Mouse (Mus musculus): Measurements from ENCODE around the gene Cyp39a1. TPM values are rescaled to one million over a fixed set of nuclear protein-coding genes. Genes with fewer than 3 reads are reported as not detected.

The Cyp39a1 gene
- total RNA-seq (2021), result 1 to 10 TPM in 1 of 2 experiments, under 1 TPM in 1; 0.77 to 1.0 TPM
- long read RNA-seq, result 0 reads

GRCm38 (mm10) chr17:43667290-43667843 is at the start of gene Cyp39a1:
Gene Cyp39a1 (plus strand): TSS chr17:43667425.
- no peak for DNase-seq (ENCODE audit: low spot score in 2 of 2)

DNA sequence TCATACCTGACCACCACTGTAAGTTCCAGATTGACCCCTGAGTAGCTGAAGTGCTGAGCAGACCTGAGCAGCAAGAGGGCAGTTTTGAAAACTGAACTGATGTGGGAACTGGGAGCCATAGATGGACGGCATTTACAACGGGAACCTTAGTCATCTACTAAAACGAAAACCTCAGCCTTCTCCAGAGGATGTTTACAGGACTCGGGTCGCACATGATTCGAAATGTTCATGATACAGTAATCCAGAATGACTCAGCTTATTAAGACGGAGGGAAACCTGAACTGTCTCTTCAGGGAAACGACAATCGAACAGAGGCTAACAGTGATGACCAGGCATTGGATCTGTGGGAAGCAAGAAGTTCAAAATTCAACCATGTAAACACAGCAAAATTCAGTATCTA is 48.1 kb upstream of the Cyp39a1 start:
- no peak for DNase-seq (ENCODE audit: low spot score in 2 of 2)

GRCm38 (mm10) chr17:43622076-43622475 is 45.1 kb upstream of the Cyp39a1 start:
- no peak for DNase-seq (ENCODE audit: low spot score in 2 of 2)

DNA sequence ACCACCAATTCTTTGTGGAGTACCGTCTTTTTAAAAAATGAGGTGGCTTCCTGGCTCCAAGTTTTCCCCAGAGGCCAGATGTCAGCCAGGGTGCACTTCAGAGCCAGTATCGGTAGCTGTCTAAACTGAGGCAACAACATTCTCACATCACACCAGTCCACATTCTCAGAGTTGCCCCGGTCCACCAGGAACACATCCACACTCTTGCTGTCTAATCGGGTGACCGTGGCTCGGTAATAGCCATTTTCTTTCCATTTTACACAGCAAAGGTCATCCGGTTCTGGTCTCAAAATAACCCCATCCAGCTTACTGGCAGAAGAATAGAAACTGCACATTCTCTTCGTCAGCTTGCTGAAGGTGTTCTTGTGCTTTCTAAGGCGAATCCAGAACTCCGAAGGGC is 39.0 kb upstream of the Cyp39a1 start:
- no peak for DNase-seq (ENCODE audit: low spot score in 2 of 2)

DNA sequence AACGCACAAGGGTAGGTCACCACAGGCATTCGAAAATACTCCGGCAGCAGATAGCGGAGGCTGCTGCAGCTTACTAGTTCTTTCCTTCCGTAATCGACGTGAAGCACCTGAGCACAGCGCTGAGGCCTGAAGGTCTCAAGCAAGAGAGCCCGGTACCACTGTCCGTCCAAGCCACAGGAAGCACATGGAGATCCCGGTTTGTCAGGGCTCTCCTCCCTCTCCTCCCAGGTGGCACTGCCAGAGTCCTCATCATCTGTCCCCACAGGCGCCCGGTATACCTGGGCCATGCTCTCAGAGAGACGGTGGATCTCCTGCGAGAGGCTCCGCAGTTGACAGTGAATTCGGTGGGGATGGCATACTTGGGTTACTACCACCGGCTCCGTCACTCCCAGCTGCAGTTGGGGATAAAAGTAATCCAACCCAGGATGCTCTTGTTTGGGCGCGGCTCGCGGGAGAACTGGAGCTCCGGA is 38.2 kb upstream of the Cyp39a1 start:
- DNase-seq (ENCODE audit: low spot score in 2 of 2), result no peak

- DNase-seq (ENCODE audit: low spot score in 2 of 2), result no peak
These were observed 37.5 kb upstream of the Cyp39a1 start, which contains the start of gene Tdrd6 for GRCm38 (mm10) chr17:43629496-43630426. Gene Tdrd6 (minus strand): TSS chr17:43630299.

- no peak for DNase-seq (ENCODE audit: low spot score in 2 of 2)
These were observed 36.8 kb upstream of the Cyp39a1 start for GRCm38 (mm10) chr17:43630427-43630760.

- DNase-seq (ENCODE audit: low spot score in 2 of 2), result no peak
These were observed 30.1 kb upstream of the Cyp39a1 start for GRCm38 (mm10) chr17:43637146-43637545.

GRCm38 (mm10) chr17:43640825-43641224 is 26.4 kb upstream of the Cyp39a1 start:
- no peak for DNase-seq (ENCODE audit: low spot score in 2 of 2)

DNA sequence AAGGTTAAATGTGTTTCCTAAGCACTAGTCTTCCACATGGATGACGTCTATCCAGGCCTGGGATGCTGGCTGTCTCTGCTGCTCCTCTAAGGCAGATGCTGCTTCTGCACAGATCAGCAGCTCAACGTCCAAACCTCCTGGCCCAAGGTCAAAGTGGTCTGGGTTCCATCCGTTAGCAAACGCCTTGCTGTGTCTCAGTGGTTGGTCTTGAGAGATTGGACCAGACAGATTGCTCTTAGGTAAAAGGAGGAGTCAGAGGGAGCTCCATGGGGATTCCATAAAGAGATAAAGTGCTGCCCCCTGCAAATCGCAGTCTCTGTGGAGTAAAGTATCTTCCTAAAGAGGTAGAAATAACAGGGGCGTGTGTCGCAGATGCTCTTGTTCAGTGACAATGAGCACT is 24.0 kb upstream of the Cyp39a1 start:
- no peak for DNase-seq (ENCODE audit: low spot score in 2 of 2)

DNA sequence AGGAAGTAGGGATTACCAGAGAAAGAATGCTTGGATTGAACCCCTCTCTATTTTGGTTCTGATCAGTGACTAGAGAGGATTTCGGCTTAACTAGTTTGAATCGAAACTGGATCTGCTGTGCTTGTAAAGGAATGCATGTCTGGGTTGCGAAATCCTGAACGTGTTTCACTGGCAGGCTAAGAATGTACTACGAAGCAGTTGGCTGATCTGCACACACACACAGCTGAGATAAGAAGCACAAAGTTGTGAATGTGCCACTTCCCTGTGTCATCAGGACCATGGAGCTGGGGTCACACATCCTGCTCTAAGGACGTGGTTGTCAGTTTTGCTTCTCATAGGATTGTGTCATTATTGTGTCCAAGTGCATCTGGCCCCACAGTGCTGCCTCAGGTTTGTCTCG is 22.9 kb upstream of the Cyp39a1 start:
- DNase-seq (ENCODE audit: low spot score in 2 of 2), result no peak

GRCm38 (mm10) chr17:43645136-43645535 is 22.1 kb upstream of the Cyp39a1 start:
- DNase-seq (ENCODE audit: low spot score in 2 of 2), result no peak

GRCm38 (mm10) chr17:43646925-43647324 is 20.3 kb upstream of the Cyp39a1 start:
- no peak for DNase-seq (ENCODE audit: low spot score in 2 of 2)

GRCm38 (mm10) chr17:43649641-43650436 is 17.4 kb upstream of the Cyp39a1 start:
- peak in 1 of 2 experiments; percentile 37 for DNase-seq (ENCODE audit: low spot score in 2 of 2)

DNA sequence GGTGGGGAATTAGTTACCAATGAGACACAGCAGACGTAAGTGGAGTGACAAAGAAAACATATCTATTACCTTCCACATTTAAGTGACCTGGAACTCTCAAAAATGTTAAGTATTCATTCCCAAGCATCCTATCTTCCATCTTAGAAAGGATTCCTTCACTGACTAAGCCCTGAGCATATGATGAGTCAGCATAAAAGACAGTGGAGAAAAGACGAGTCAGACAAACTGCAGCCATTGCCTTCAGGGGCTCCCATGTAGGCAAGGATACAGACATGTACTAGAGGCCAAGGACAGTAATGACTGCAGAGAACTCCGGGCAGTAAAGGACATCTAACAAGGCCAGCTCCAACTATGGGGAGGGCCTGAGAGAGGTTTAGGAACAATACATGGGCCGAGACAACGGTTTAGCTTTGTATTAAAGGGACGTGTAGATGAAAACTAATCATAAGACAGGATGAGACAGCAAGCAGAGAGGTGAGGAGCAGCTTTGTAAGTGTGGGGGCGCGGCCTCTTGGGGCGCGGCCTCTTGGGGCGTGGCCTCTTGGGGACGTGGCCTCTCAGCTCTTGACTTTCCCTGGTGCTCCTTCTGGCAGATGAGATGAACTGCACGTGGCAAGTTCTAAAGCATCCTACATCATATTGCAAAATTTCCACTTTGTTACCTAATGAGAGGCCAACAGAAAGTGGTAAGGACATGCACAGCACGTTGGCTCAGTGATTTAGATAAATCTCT is 15.7 kb upstream of the Cyp39a1 start:
- no peak for DNase-seq (ENCODE audit: low spot score in 2 of 2)

GRCm38 (mm10) chr17:43666576-43667289 is 492 bp upstream of the Cyp39a1 start, which contains the start of gene Slc25a27:
Gene Slc25a27 (minus strand): TSS chr17:43667214.
- DNase-seq (ENCODE audit: low spot score in 2 of 2), result peak; percentile 85 to 94

GRCm38 (mm10) chr17:43669145-43669695 is 2.0 kb downstream of the Cyp39a1 start:
- no peak for DNase-seq (ENCODE audit: low spot score in 2 of 2)

DNA sequence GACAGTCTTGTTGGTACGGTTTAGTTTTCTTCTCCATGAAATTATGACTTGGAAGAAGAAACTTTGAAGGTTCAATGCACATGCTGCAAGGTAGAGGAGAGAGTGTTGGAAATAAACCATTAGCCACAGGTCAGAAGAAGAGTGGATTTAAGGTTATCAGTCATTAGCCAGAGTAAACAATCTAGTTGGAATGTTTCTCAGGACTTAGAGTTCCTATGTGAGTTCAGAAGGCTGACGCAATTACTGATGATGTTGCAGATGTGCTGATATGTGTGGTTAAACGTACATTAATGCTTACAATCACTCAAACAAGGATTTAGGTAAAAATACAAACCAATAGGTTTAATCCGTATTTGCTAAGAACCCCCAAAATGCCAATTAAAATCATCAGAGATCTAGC is 4.7 kb downstream of the Cyp39a1 start:
- DNase-seq (ENCODE audit: low spot score in 2 of 2), result no peak

GRCm38 (mm10) chr17:43675228-43675627 is 8.0 kb downstream of the Cyp39a1 start:
- no peak for DNase-seq (ENCODE audit: low spot score in 2 of 2)

DNA sequence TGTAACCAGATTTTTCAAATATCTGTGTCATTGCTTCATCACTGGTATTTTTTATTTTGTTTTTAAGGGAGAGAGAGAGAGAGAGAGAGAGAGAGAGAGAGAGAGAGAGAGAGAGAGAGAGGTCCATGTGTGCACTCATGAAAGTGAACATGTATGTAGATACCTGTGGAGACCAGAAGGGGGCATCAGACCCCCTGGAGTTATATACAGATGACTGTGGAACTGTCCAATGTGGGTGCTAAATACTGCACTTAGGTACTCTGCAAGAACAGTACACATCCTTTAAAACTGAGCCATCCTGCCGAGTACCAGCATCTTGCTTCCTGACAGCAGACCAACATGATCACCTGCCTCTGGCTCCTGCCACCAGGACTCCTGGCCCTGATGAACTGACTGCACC is 9.0 kb downstream of the Cyp39a1 start:
- no peak for DNase-seq (ENCODE audit: low spot score in 2 of 2)

All from layer of hippocampus, adult 18-20 months (tissue).